Mouse (Mus musculus) C2C12 (cell line): ENCODE results near the gene Fem1b. TPM values are rescaled to one million over a fixed set of nuclear protein-coding genes. Genes with fewer than 3 reads are reported as not detected.

Experiments used
- H3K27me3 ChIP-seq: one replicate; pipeline ENCODE4 v1.6.1; 2011; ENCODE audit not compliant: control insufficient read depth, insufficient read depth, insufficient read length
- H3K36me3 ChIP-seq: one replicate; pipeline ENCODE4 v1.6.1; 2011; ENCODE audit not compliant: control insufficient read depth, insufficient read depth
- H3K4me3 ChIP-seq: one replicate; pipeline ENCODE4 v1.5.1; 2011; ENCODE audit warnings: mild to moderate bottlenecking, control low read depth; ENCODE audit not compliant: poor library complexity, insufficient read depth, severe bottlenecking
- H3K79me2 ChIP-seq: one replicate; pipeline ENCODE4 v1.6.1; 2011; ENCODE audit not compliant: control insufficient read depth, insufficient read depth
- H3K79me3 ChIP-seq: one replicate; pipeline ENCODE4 v1.6.1; 2011; ENCODE audit warnings: low read depth, control low read depth
- H3ac ChIP-seq: one replicate; pipeline ENCODE3; 2011; ENCODE audit warnings: low read depth; ENCODE audit not compliant: control insufficient read depth, insufficient read length
- CEBPB ChIP-seq: IDR thresholded peaks from one replicate; pipeline ENCODE4 v1.6.1; 2011; ENCODE audit warnings: low read depth, mild to moderate bottlenecking, control low read depth, moderate library complexity
- CTCF ChIP-seq: IDR thresholded peaks from one replicate; pipeline ENCODE4 v1.5.1; 2011; ENCODE audit not compliant: control insufficient read depth, insufficient read depth, insufficient read length
- FOSL1 ChIP-seq: IDR thresholded peaks from one replicate; pipeline ENCODE4 v1.8.0; 2011; ENCODE audit warnings: mild to moderate bottlenecking, low read length; ENCODE audit not compliant: poor library complexity, insufficient read depth, severe bottlenecking
- MAX ChIP-seq: IDR thresholded peaks from one replicate; pipeline ENCODE4 v1.6.1; 2011; ENCODE audit warnings: mild to moderate bottlenecking, control low read depth
- MYOD1 ChIP-seq: IDR thresholded peaks from one replicate; pipeline ENCODE4 v1.6.1; 2011; ENCODE audit warnings: low read depth; ENCODE audit not compliant: control insufficient read depth, insufficient read length
- MYOG ChIP-seq: IDR thresholded peaks from one replicate; pipeline ENCODE4 v1.6.1; 2011; ENCODE audit not compliant: control insufficient read depth, insufficient read length; ENCODE audit errors: extremely low read depth
- USF1 ChIP-seq: IDR thresholded peaks from one replicate; pipeline ENCODE4 v1.6.1; 2011; ENCODE audit warnings: low read depth, mild to moderate bottlenecking, control low read depth, moderate library complexity
- polyA plus RNA-seq: library from polyadenylated mRNA; unstranded; fragments of >200 nt; fragmentation: generic; extraction: Trizol; gene quantifications from one replicate; pipeline ENCODE4 v1.2.1, GENCODE M21; 2012; ENCODE audit warnings: missing spikeins

Fem1b gene
- polyA plus RNA-seq, 1 experiment: 11.0 TPM

- Histone ChIP-seq H3ac (no peak overlapping the region), H3K27me3 (no peaks in the 10 kb centered on the region), H3K79me2 (no peaks in the 10 kb centered on the region), H3K36me3 (no peaks in the 10 kb centered on the region), H3K4me3 (no peak overlapping the region), H3K79me3 (no peaks in the 10 kb centered on the region)
- TF ChIP-seq CEBPB (no peak), MAX (no peak), CTCF (no peak)
Observed at GRCm38 (mm10) chr9:62758288-62758687, 53.4 kb downstream of the Fem1b start.

GRCm38 (mm10) chr9:62750381-62750780 is 61.4 kb downstream of the Fem1b start:
- H3K79me2 ChIP-seq: no peaks in the 10 kb centered on the region
- H3K4me3 ChIP-seq: no peak overlapping the region
- TF ChIP-seq MAX (no peak), MYOD1 (no peak)
- no peaks in the 10 kb centered on the region for H3K27me3 ChIP-seq
- no peaks in the 10 kb centered on the region for H3K79me3 ChIP-seq
- H3K36me3 ChIP-seq: no peaks in the 10 kb centered on the region
- H3ac ChIP-seq: no peak overlapping the region

- H3ac ChIP-seq: no peak overlapping the region
- H3K4me3 ChIP-seq: no peak overlapping the region
- H3K79me3 ChIP-seq: no peaks in the 10 kb centered on the region
- no peak for TF ChIP-seq MYOD1
- TF ChIP-seq CTCF: no peak
- no peak for TF ChIP-seq FOSL1
- TF ChIP-seq USF1: no peak
- TF ChIP-seq CEBPB: no peak
- no peak for TF ChIP-seq MYOG
- TF ChIP-seq MAX: no peak
- no peaks in the 10 kb centered on the region for H3K79me2 ChIP-seq
- H3K27me3 ChIP-seq: no peaks in the 10 kb centered on the region
- H3K36me3 ChIP-seq: no peaks in the 10 kb centered on the region
Observed at GRCm38 (mm10) chr9:62749666-62750065, 62.1 kb downstream of the Fem1b start.

- Histone ChIP-seq H3K4me3 (no peak overlapping the region), H3K36me3 (no peaks in the 10 kb centered on the region), H3K79me3 (no peaks in the 10 kb centered on the region), H3K27me3 (no peaks in the 10 kb centered on the region), H3ac (no peak overlapping the region), H3K79me2 (no peaks in the 10 kb centered on the region)
- TF ChIP-seq CTCF (no peak), USF1 (no peak), MYOG (no peak), CEBPB (no peak), FOSL1 (no peak), MYOD1 (no peak), MAX (no peak)
Observed at GRCm38 (mm10) chr9:62746646-62747045, 65.1 kb downstream of the Fem1b start.

- H3K4me3 ChIP-seq: no peak overlapping the region
- no peak overlapping the region for H3ac ChIP-seq
- H3K79me3 ChIP-seq: no peaks in the 10 kb centered on the region
- no peaks in the 10 kb centered on the region for H3K36me3 ChIP-seq
- TF ChIP-seq FOSL1: no peak
- peak; percentile 34 for TF ChIP-seq CTCF
- no peaks in the 10 kb centered on the region for H3K79me2 ChIP-seq
- H3K27me3 ChIP-seq: no peaks in the 10 kb centered on the region
Observed at GRCm38 (mm10) chr9:62744558-62745275, 67.0 kb downstream of the Fem1b start.

Other genes starting within 250 kb of the Fem1b start
- gene Itga11, start 134.1 kb downstream of the Fem1b start, polyA plus RNA-seq: 0.14 TPM
- 14.2 TPM for gene Cln6, start 26.9 kb upstream of the Fem1b start, polyA plus RNA-seq
- 0.30 TPM for gene Calml4, start 46.1 kb upstream of the Fem1b start, polyA plus RNA-seq
- 5.2 TPM for gene Pias1, start 176.0 kb upstream of the Fem1b start, polyA plus RNA-seq